In genomic region chr12:54598358-54598757, GRCm38 (mm10) we compare ENCODE assay signal across 12 mouse cellular contexts.
"Had no signal": no experiment of that assay in that cellular context is flagged by ENCODE, and none has a peak within 500 bp of the region (broad histone marks: within the 10 kb centered on the region; RNA-seq: fewer than 3 reads in every experiment).

No protein-coding gene starts in this region.

- DNase-seq: kidney, adult 9 months; kidney, postnatal 14 days; kidney, postnatal 4 days; left cerebral cortex, postnatal 4 days; lung, adult 18-20 months; lung, postnatal 10 days; lung, postnatal 4 days; midbrain, embryonic 14.5 days; right cerebral cortex, adult 18-20 months; right cerebral cortex, postnatal 14 days; right cerebral cortex, postnatal 4 days; thymus, postnatal 25 days had no signal
